Mouse (Mus musculus): ENCODE results near the gene Afap1.

Gene Afap1

DNA sequence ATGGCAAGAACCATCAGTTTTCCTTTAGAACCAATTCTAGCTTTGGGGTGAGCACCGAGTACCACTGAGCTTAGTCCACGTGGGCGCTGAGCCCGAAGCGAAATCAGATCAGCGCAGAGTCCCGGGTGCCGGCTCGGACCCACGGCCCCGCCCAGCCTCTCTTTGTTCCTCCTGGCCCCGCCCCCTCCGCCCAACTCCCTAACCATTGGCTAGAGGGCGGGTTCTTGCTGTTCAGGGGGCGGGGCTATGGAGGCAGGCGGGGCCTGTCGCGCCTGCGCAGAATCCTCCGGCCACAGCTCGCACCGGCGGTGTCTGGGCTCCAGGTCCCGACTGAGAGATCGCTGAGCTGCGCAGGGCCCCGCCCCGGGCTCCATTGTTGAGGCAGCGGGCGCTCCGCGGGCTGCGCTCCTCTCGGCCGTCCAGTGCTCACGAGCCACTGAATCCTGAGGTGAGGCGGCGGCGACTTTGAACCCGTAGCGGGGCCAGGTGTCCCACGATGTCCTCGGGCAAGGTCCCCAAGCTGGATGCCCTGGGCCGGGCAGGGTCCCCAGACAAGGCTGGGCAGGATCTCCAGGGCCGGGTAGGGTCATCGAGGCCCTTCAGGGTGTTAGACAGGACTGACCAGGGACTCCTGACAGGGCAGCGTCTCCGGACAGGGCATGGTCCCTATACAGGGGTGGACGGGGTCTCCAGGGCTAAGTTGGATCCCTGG, at the start of gene Afap1:
TSS of gene Afap1 (plus strand) at position 227 of the 712 bp plus-strand sequence.
- in situ Hi-C loops (cut with MboI, MseI): no loop called here

- in situ Hi-C loops (cut with MboI, MseI): no loop called here
Observed at GRCm38 (mm10) chr5:35851485-35851884, 41.6 kb upstream of the Afap1 start.

GRCm38 (mm10) chr5:35853463-35853862, 39.7 kb upstream of the Afap1 start:
- in situ Hi-C loops (cut with MboI, MseI): no loop called here

- in situ Hi-C loops (cut with MboI, MseI): loop anchor here (5.0 kb wide), 1 partner anchor 59 kb away; no protein-coding TSS in a partner anchor
Observed at GRCm38 (mm10) chr5:35856245-35856644, 36.9 kb upstream of the Afap1 start.

- in situ Hi-C loops (cut with MboI, MseI): loop anchor here (5.0 kb wide), 1 partner anchor 61 kb away; no protein-coding TSS in a partner anchor
Observed at GRCm38 (mm10) chr5:35858069-35858468, 35.0 kb upstream of the Afap1 start.

DNA sequence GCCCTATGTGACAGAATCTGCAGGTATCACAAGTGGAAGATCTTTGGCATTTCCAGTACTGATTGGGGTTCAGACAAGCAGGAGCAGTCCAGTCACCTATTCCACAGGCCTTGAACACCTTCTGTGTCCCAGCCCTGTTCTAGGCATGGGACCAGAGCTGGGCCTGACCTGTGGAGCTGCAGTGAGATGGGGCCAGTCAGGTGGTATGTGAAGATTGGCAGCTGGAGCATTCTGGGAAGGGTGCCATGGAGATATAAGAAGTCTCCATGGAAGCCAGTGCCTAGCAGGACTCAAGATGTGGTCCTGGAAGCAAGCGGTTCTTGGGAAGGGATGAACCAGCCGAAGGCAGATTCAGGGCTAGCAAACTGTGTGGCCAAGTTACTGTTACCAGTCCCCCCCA, 31.7 kb upstream of the Afap1 start:
- in situ Hi-C loops (cut with MboI, MseI): no loop called here

GRCm38 (mm10) chr5:35869973-35870372, 23.1 kb upstream of the Afap1 start:
- in situ Hi-C loops (cut with MboI, MseI): no loop called here

- in situ Hi-C loops (cut with MboI, MseI): no loop called here
Observed at GRCm38 (mm10) chr5:35870408-35871012, 22.6 kb upstream of the Afap1 start.

DNA sequence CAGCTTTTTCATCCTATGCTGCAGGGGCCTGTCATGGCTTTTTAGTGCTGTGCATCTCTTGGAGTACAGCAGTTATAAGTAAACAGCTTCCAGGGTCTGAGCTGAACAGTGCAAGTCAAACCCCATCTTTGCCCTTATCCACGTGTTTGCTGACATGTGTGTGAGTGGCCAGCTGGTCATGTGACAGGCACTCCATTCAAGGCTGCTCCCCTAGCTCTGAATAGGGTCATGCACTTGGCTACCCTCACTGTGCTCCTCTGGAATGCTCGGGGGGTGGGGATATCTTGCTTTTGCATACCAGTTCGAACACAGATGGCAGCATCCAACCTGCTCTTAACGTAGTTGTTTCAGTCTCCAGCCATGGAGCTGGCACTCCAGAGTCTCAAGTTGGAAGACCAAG, 19.7 kb upstream of the Afap1 start:
- in situ Hi-C loops (cut with MboI, MseI): no loop called here

DNA sequence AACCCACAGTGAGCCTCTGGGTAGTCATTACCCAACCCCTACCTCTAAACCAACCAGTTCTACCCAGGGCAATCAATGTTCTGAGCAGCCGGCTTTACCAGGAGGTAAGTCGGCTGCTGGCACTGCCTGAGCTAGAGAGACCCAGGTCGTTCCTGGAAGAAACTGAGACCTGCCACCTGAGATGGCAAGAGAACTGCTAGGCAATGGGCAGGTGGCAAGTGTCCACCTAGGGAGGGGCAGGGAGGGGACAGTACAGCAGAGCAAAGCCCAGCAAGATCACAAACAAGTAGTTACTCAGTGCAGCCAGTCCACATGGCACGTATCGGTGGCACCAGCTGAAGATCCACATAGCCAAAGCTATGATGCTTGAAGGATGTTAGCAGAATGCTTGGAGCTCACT, 16.9 kb upstream of the Afap1 start:
- in situ Hi-C loops (cut with MboI, MseI): no loop called here

- in situ Hi-C loops (cut with MboI, MseI): no loop called here
Observed at GRCm38 (mm10) chr5:35879199-35879598, 13.9 kb upstream of the Afap1 start.

- in situ Hi-C loops (cut with MboI, MseI): no loop called here
Observed at GRCm38 (mm10) chr5:35882391-35882790, 10.7 kb upstream of the Afap1 start.

DNA sequence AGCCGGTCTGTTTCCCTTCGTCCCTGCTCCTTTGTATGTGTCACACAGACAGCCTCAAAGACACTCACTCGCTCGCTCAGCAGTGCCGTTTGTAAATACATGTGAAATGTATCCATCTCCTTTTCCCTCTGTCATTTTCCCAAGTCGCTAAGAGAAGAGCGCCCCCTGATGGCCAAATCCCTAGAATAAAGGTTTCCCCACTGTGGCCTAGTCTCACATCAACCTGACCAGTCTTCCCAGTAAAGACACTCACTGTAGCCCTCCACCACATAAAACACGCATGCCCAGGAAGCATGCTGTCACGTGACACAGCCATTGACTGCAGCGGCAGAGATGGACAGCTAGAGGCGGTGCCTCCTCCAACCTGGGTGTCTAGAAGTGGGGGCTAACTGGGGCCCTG, 8.9 kb upstream of the Afap1 start:
- in situ Hi-C loops (cut with MboI, MseI): no loop called here

- in situ Hi-C loops (cut with MboI, MseI): loop anchor here (5.0 kb wide), 1 partner anchor 88 kb away; no protein-coding TSS in a partner anchor
Observed at GRCm38 (mm10) chr5:35884689-35885088, 8.4 kb upstream of the Afap1 start.

DNA sequence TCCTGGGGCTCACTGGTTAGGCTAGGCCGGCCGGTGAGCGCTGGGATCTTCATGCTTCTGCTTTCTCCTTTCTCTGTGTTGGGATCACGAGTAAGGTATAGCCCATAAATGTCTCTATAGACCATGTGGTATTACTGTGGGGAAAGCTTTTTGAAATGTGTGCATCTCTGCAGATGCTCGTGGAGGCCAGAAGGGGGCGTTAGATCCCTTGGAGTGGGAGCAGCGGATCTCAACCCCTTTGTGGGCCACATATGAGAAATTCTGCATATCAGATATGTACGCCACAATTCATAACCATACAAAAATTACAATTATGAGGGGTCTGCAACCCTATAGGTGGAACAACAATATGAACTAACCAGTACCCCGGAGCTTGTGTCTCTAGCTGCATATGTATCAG, 4.2 kb upstream of the Afap1 start:
- in situ Hi-C loops (cut with MboI, MseI): loop anchor here (5.0 kb wide), 1 partner anchor 83 kb away; no protein-coding TSS in a partner anchor

DNA sequence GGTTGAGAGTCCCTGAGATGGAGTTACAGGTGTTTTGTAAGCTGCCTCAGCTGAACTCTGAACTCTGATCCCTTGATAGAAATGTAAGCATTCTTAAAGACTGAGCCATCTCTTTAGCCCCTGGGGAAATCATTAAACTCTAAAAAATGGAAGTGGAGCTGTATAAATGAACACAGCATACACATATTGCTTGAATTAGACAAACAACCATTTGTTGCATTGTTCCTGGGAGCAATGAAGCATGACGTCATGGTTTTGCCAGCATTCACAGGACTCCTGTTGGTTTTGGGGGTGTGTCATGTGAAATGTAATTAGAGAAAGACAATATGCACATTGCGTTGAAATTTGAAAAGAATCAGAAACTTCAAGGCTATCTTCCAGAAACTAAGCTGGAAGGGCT, 3.5 kb upstream of the Afap1 start:
- in situ Hi-C loops (cut with MboI, MseI): loop anchor here (5.0 kb wide), 1 partner anchor 83 kb away; no protein-coding TSS in a partner anchor

DNA sequence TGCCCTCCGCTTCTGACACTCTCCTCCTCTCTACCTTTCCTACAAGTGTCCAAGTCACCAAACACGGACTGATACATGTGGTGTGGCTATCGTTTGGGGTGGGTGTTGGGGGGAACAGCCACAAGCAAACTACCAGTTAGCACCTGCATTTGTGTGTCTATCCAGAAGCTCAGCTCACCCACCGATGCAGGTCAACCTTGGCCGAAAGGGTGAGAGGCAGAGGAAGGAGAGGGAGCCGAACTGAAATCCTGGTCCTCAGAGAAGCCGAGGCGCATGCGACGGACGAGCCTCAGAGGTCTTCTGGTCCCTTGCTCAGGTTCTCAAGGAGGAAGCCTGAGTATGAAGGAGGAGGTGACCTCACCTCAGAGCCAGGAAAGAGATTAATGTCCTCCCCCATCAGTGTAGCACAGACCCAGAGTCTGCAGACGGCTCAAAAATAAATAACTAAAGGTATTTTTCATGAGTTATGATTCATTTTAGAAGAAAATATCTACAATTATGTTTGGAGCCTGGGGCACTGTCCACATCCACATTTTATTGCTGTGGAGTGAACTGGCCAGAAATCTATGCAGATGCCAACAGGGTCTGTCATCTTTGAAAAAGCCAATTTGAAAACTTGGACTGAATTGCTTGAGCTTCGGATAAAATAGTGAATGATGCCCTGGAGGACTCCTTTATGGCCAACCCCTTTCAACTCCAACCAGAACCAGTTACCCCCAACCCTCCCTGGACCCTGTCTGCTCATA, 2.0 kb upstream of the Afap1 start:
- in situ Hi-C loops (cut with MboI, MseI): no loop called here

DNA sequence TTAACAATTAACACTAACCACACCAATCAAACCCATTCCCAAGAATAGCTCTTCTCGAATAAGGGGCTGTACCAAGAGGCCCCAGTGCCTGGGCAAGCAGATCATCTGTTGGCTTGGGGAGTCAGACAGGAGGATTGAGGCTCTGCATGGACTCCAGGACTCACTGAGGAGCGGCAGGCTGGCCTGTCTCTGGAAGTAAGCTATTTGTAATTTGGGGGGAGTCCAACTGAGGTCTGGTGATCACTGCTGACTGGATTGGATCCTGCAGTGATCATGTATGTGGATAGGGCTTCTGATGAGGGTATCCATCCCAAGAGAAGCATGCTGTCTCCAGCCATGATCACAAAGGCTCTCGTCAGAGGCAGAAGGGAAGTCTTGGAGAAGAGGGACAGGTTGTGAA, 756 bp upstream of the Afap1 start:
- in situ Hi-C loops (cut with MboI, MseI): no loop called here

DNA sequence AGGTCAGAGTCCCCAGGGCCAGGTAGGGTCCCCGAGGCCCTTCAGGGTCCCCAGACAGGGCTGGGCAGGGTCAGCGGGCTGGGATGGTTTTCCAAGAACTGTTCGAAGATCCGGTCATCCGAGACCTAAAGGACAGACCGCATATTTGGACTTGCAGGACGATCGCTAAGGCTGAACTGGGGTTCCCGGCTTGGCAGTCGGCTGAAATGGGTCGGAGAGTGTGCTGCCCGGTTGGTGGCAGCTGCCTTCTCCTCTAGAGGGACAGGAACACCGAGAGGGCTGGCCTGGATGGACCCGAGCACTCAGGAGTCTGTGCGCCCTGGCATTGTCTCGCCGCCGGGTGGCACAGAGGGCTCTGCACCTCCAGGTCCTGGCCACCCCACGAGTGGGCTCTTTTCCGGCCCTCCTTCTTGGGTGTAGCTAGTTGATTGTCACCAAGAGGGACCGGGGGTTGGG, 714 bp downstream of the Afap1 start:
- in situ Hi-C loops (cut with MboI, MseI): no loop called here

DNA sequence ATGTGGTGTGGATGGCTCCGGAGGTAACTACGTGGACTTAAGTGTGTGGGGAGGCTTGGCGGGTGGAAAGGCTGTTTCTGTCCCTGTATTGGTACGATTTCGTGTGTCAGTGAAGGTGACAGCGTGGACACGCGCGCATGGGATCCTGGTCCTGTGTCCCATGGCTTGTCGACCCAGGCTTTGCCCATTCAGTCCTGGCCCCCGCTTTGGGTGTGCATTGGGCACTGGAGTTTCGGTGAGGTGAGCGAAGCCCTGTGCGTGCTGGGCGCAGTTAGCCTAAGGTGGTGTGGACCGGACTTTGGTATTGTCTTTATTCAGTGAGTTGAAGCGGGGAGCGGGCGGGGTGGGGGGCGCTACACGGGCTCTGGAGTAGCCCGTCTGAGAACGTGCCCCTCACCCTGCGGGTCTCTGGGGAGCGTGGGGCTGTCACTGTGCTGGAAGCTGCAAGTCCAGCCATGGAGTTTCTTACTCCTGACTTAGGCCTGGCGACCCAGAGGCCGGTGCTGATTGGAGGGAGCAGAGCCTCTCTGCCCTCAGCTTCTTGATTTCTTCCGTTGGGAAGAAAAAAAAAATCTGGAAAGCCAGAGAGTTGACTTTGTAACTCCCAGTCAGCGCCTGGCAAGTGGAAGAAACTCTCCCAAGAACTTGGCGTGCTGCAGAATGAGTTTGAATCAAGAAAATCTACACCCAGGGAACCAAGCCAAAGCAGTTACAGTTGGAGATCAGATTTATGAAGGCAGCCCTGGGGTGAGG, 1.4 kb downstream of the Afap1 start:
- in situ Hi-C loops (cut with MboI, MseI): no loop called here

- in situ Hi-C loops (cut with MboI, MseI): no loop called here
Observed at GRCm38 (mm10) chr5:35895926-35896325, 2.8 kb downstream of the Afap1 start.

DNA sequence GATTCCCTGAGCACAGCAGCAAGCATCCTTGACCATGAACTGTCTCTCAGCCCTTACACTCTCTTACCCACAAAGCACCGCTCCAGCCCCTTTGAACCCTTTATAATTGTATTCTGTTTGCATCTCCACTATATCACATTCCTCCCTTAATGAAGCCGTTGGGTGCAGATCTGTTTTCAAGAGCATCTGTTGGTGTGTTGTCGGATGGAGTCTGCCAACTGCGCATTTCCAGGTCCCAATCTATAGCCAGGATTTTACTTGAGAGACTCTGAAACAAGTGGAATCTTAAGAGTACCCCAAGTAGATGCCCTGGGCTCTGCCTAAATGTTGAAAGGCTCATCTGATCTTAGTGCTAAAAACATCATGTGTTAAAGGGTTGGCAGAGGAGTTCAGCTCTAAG, 3.4 kb downstream of the Afap1 start:
- in situ Hi-C loops (cut with MboI, MseI): no loop called here

Data from T-helper 2 cell (primary cell).